Mouse (Mus musculus) heart, postnatal 4 days (tissue): ENCODE data around the gene Setd7. TPM values are rescaled to one million over a fixed set of nuclear protein-coding genes. Genes with fewer than 3 reads are reported as not detected.

ENCODE experiments used
- DNase-seq: peaks from one replicate; pipeline ENCODE4 v3.0.0; 2021
- total RNA-seq, 2 experiments: library from RNA; stranded (reverse); gene quantifications; 2 replicates each; pipeline ENCODE4 v1.2.3; 2021

The Setd7 gene
- total RNA-seq, 2 experiments from 2014 or later: 54.0 to 58.7 TPM

- no peak for DNase-seq
Observed at GRCm38 (mm10) chr3:51517878-51518762, 42.6 kb downstream of the Setd7 start.

- no peak for DNase-seq
Observed at GRCm38 (mm10) chr3:51517467-51517866, 43.2 kb downstream of the Setd7 start.

GRCm38 (mm10) chr3:51511983-51512382 is 48.7 kb downstream of the Setd7 start:
- no peak for DNase-seq

- DNase-seq: peak; percentile 83
Observed at GRCm38 (mm10) chr3:51510903-51511302, 49.8 kb downstream of the Setd7 start.

GRCm38 (mm10) chr3:51505465-51505864 is 55.2 kb downstream of the Setd7 start:
- DNase-seq: no peak

- no peak for DNase-seq
Observed at GRCm38 (mm10) chr3:51504385-51504952, 56.2 kb downstream of the Setd7 start.

- no peak for DNase-seq
Observed at GRCm38 (mm10) chr3:51499876-51500275, 60.8 kb downstream of the Setd7 start.

- DNase-seq: no peak
Observed at GRCm38 (mm10) chr3:51498659-51499058, 62.0 kb downstream of the Setd7 start.

- no peak for DNase-seq
Observed at GRCm38 (mm10) chr3:51497978-51498377, 62.7 kb downstream of the Setd7 start.

- DNase-seq: no peak
Observed at GRCm38 (mm10) chr3:51495646-51496045, 65.0 kb downstream of the Setd7 start.

- no peak for DNase-seq
Observed at GRCm38 (mm10) chr3:51494466-51494865, 66.2 kb downstream of the Setd7 start.

GRCm38 (mm10) chr3:51493272-51493838 is 67.3 kb downstream of the Setd7 start:
- peak; percentile 17 for DNase-seq

GRCm38 (mm10) chr3:51490088-51490753 is 70.5 kb downstream of the Setd7 start:
- DNase-seq: no peak

GRCm38 (mm10) chr3:51486491-51487195 is 74.0 kb downstream of the Setd7 start:
- DNase-seq: peak; percentile 27

- no peak for DNase-seq
Observed at GRCm38 (mm10) chr3:51485347-51485746, 75.3 kb downstream of the Setd7 start.

- DNase-seq: no peak
Observed at GRCm38 (mm10) chr3:51484370-51484769, 76.3 kb downstream of the Setd7 start.

GRCm38 (mm10) chr3:51483741-51484359 is 76.8 kb downstream of the Setd7 start, which contains the start of gene Rab33b:
Gene Rab33b (plus strand): TSS chr3:51483920.
- DNase-seq: peak; percentile 98

- DNase-seq: no peak
Observed at GRCm38 (mm10) chr3:51482781-51483180, 77.9 kb downstream of the Setd7 start.

GRCm38 (mm10) chr3:51481881-51482280 is 78.8 kb downstream of the Setd7 start:
- no peak for DNase-seq

GRCm38 (mm10) chr3:51481059-51481458 is 79.6 kb downstream of the Setd7 start:
- DNase-seq: peak; percentile 71

- DNase-seq: no peak
Observed at GRCm38 (mm10) chr3:51479893-51480292, 80.8 kb downstream of the Setd7 start.

GRCm38 (mm10) chr3:51475706-51476105 is 85.0 kb downstream of the Setd7 start:
- no peak for DNase-seq
